Mouse (Mus musculus) brain, embryonic 14.5 days (tissue): ENCODE data around the gene Cnih4.

ENCODE experiments used
- CTCF ChIP-seq: fragments of 200-500 bp; IDR thresholded peaks from 2 replicates; pipeline ENCODE4 v1.5.1; 2012; ENCODE audit warnings: inconsistent platforms, mild to moderate bottlenecking, moderate library complexity, borderline replicate concordance; ENCODE audit not compliant: insufficient read depth, insufficient read length; ENCODE audit errors: extremely low read depth
- POLR2A ChIP-seq: fragments of 200-500 bp; IDR thresholded peaks from 2 replicates; pipeline ENCODE4 v1.6.1; 2012; ENCODE audit warnings: mild to moderate bottlenecking, inconsistent platforms, borderline replicate concordance; ENCODE audit not compliant: poor library complexity, insufficient read depth, insufficient read length, severe bottlenecking; ENCODE audit errors: extremely low read depth

GRCm38 (mm10) chr1:181210147-181210546 lies 65.7 kb downstream of the Cnih4 start:
- TF ChIP-seq POLR2A = no peak
- no peak for TF ChIP-seq CTCF
